Mouse (Mus musculus): ENCODE data around the gene Lmx1a.

Gene Lmx1a

DNA sequence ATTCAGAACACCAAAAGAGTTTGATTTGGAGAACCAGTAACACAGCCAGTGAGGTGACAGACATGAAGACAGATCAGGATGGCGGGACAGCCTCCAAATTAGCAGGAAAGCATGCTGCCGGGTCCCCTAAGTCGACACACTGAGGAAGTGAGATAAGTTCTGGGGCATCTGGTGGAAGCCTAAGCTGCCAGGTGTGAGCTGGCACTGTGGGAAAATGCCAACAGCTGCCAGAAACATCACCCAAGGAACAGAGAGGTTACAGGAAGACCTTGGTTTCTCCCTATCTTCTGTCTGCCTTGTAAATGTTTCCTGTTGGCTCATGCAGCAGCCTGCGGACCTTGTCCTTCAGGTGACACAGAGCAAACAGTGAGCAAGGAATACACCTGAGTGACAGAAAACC is 122.1 kb downstream of the Lmx1a start:
- CTCF ChIA-PET, result no interaction called here
- POLR2A ChIA-PET, result no interaction called here

DNA sequence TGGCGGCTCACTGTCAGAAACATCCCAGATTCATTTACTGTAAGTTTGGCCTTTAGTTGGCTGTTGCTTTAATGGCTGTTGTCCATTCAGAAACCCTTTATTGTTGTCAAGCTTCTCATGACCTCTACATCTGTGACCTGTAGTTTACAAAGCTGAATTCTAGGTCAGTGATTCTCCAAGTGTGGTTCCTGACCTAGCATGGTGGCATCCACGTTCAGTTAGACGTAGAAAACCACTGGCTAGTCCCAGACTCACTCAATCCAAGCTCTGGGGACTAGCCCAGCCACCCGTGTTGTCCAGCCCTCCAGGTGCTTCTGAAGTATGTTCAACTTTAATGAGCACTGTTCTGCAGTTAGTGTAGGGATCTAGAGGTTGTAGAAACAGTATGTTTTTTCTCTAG is 126.1 kb downstream of the Lmx1a start:
- ChIA-PET POLR2A (no interaction called here), CTCF (interaction anchor here in 1 of 4 experiments (0.6 kb wide), 1 partner anchor 15 kb away, joined by 3 read pairs; no protein-coding TSS in a partner anchor)

DNA sequence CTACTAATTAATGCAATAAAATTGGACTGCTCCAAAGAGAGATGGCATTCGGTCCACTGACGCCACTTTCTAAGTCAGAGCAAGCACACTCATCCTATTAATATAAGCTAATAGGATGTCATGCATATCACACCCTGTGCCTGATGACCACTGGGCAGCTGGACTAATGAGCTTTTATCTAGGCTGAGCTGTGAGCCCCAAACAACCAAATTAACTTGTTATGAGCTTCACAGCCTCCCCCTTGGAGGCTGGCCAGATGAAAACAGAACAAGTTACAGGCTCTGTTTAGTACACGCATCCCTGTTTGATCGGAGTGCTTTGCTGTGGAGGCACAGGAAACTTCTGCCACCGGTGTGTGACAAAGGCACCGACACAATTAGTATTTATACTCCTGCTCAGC is 128.0 kb downstream of the Lmx1a start:
- ChIA-PET POLR2A (no interaction called here), CTCF (no interaction called here)

DNA sequence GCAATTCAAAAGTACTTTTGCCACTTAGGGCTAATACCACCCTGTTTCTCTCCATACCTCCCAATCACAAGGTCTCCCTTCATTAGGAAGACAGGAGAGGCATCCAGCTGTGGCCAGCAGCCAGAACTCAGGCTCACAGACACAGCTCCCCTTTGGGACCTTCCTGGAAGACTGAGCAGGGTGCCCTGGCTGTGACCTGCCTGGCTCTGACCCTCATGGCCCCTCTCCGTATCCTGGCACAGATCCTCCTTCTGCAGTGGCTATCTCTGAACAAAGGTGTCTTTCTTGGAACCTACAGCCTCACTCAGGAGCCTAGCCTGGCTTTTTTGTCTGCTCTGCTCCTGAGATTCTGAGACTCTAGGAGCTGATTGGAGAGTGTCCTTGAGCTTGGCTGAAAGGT is 128.6 kb downstream of the Lmx1a start:
- ChIA-PET CTCF (no interaction called here), POLR2A (no interaction called here)

- POLR2A ChIA-PET, result interaction anchor here in 1 of 4 experiments (1.1 kb wide), 1 partner anchor 549 kb away, joined by 3 read pairs; no protein-coding TSS in a partner anchor
- CTCF ChIA-PET, result no interaction called here
These were observed 131.0 kb downstream of the Lmx1a start for GRCm38 (mm10) chr1:167820031-167820430.

DNA sequence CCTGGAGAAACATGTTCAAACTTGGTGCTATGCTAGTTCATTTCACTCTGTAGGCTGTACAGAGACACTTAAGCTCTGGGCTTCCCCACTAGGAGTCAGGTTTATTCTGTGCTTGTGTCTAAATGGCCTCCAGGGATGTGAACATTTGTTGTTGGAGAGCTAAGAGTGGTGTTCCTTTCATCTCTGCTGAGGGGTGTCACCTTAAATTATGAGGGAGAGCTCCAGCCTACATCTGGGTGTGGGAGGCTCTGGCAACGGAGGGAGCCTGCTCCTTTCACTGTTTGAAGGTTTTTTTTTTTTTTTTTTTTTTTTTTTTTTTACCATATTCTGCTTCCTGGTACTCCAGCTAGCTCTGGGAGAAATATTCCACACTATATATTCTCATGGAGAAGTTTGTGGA is 132.1 kb downstream of the Lmx1a start:
- ChIA-PET CTCF (interaction anchor here in 3 of 4 experiments (0.6 to 0.8 kb wide), 3 partner anchors 72 to 1529 kb away, joined by 3 to 5 read pairs (median 4); no protein-coding TSS in a partner anchor), POLR2A (interaction anchor here in 1 of 4 experiments (1.1 kb wide), 1 partner anchor 550 kb away, joined by 3 read pairs; no protein-coding TSS in a partner anchor)

- POLR2A ChIA-PET, result interaction anchor here in 1 of 4 experiments (0.9 kb wide), 1 partner anchor 84 kb away, joined by 3 read pairs; no protein-coding TSS in a partner anchor
These were observed 141.3 kb downstream of the Lmx1a start for GRCm38 (mm10) chr1:167830291-167830690.

GRCm38 (mm10) chr1:167831601-167832000 is 142.6 kb downstream of the Lmx1a start:
- POLR2A ChIA-PET, result no interaction called here
- CTCF ChIA-PET, result no interaction called here

More at GRCm38 (mm10) chr1:167830291-167830690, 141.3 kb downstream of the Lmx1a start:
- CTCF ChIA-PET, result interaction anchor here in 2 of 4 experiments (0.6 to 0.7 kb wide), 2 partner anchors 15 to 161 kb away, joined by 3 read pairs; no protein-coding TSS in a partner anchor

DNA sequence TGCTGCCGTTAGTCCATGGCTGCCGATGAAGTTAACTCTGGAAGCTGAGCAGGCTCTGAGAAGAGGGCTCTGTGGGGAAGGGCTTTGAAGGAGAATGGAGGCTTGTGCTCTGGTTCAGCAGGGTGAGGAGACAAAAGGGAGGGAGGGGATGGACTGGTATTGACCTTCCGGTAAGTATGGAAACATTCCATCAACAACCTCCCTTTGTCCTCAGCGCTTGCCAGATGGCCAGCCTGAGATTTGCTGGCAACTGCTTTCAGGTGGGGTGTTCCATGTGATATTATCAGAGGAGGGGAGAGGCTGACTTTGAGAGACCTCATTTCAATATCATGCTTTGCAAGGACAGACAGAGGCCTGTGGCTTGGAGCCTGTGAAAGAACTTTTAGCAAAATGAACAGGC is 165.8 kb downstream of the Lmx1a start:
- CTCF ChIA-PET, result no interaction called here

DNA sequence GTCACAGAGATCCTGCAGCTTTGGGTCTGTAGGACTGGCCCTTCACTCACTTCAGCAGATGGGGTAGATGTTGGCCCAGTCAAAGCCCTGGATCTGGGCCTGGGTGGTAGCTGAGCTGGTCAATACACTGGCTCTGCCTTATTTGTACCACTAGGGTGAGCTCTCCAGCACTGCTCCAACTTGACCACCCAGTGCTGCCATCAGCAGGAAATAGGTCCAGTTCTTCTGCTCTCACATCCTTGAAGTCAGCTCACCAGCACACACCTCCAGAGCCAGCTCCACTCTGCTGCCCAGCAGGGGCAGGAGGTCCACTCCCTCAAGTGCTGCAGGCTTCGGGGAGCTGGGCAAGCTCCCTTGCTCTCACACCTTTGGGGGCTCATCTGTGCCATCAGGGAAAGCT is 183.0 kb downstream of the Lmx1a start:
- POLR2A ChIA-PET, result no interaction called here
- CTCF ChIA-PET, result interaction anchor here in 3 of 4 experiments (0.6 to 1.3 kb wide), 8 partner anchors 8 to 332 kb away, joined by 3 to 7 read pairs (median 4); no protein-coding TSS in a partner anchor

More for the DNA sequence above, 165.8 kb downstream of the Lmx1a start:
- POLR2A ChIA-PET, result no interaction called here

- POLR2A ChIA-PET, result no interaction called here
- CTCF ChIA-PET, result no interaction called here
These were observed 185.1 kb downstream of the Lmx1a start for GRCm38 (mm10) chr1:167874099-167874498.

DNA sequence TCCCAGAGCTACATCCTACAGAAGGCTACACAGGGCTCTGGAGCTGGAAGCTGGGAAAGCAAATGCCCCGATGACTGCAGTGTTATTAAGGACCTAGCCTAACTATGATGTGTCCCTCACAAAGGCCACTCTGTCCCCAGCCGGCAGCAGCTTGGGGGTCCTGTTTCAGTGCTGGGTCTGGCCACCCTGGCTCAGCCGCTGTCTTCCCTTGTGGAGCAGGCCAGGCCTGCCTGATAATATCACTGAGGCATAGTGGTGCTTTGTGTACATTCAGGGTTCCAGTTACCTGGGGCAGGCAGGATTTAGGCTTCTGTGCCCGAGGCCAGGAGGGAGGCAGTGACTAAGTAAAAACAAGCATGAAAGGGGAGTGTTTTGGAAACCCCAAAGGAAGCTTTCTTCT is 188.9 kb downstream of the Lmx1a start:
- ChIA-PET POLR2A (no interaction called here), CTCF (interaction anchor here in 1 of 4 experiments (1.6 kb wide), 1 partner anchor 10 kb away, joined by 5 read pairs; no protein-coding TSS in a partner anchor)

GRCm38 (mm10) chr1:167878354-167878753 is 189.3 kb downstream of the Lmx1a start:
- CTCF ChIA-PET, result no interaction called here
- POLR2A ChIA-PET, result no interaction called here

GRCm38 (mm10) chr1:167885776-167886175 is 196.7 kb downstream of the Lmx1a start:
- ChIA-PET POLR2A (no interaction called here), CTCF (no interaction called here)

DNA sequence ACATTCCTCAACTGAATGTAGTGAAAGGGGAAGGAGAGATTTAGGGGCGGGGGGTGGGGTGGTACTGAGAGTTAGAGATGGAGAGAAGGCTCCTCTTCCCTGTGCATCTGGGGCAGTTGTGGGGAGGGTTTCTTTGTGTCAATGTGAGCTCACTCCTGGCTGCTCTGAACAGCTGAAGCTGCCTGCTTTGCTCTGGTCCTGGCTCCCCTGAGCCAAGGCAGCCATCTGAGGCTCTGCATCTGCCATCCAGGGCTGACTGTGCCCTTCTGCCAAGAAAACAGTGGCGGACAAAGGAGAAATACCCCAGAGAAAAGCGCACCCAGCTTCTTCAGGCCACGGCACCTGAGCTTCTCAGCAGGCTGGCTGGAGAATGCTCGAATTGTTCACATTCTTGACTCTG is 199.1 kb downstream of the Lmx1a start:
- CTCF ChIA-PET, result interaction anchor here (0.6 to 1.7 kb wide), 16 partner anchors 8 to 600 kb away, joined by 3 to 8 read pairs (median 4); no protein-coding TSS in a partner anchor
- POLR2A ChIA-PET, result interaction anchor here in 2 of 4 experiments (0.5 to 1.0 kb wide), 3 partner anchors 28 to 538 kb away, joined by 3 to 4 read pairs (median 4); partner anchors contain the start of gene Aldh9a1 (in 1 of the 2)

GRCm38 (mm10) chr1:167888816-167889215 is 199.8 kb downstream of the Lmx1a start:
- ChIA-PET POLR2A (interaction anchor here in 3 of 4 experiments (0.6 to 1.0 kb wide), 3 partner anchors 27 to 1568 kb away, joined by 3 to 4 read pairs (median 4); partner anchors contain the start of gene Aldh9a1 (in 1 of the 3)), CTCF (interaction anchor here in 2 of 4 experiments (0.6 to 1.7 kb wide), 10 partner anchors 9 to 244 kb away, joined by 3 to 8 read pairs (median 4); no protein-coding TSS in a partner anchor)

DNA sequence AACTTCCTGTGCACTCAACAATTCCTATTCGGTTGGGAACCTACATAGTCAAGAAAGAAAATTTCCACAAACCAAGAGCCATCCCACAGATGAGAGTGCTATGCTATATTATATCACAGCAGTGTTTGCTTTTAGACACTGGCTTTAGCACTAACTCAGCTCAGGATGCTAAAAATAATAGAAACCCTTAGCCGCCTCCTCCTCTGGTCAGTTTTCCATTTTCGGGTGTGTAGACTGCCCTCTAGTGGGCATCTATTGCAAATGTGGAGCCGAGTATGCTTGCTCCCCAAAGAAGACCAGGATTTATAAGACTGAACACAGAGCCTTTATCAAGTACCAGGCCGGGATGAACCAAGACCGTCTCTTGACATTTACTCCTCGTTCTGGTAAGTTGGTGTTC is 207.2 kb downstream of the Lmx1a start:
- ChIA-PET CTCF (interaction anchor here (0.6 to 1.6 kb wide), 15 partner anchors 8 to 194 kb away, joined by 3 to 7 read pairs (median 4); no protein-coding TSS in a partner anchor), POLR2A (no interaction called here)
